Mouse (Mus musculus): Measurements from ENCODE around the gene Megf9. TPM values are rescaled to one million over a fixed set of nuclear protein-coding genes. Genes with fewer than 3 reads are reported as not detected.

Megf9 gene
- 11.9 and 12.9 TPM in 2 replicates for polyA plus RNA-seq (2015; fragmentation: Nextera tagmentation; extraction: Ambion mirVana)

GRCm38 (mm10) chr4:70534891-70535269, at the start of gene Megf9:
TSS of gene Megf9 (minus strand) at chr4:70534995.
- Histone ChIP-seq H3K4me2 (peak within 1 kb of the TSS; percentile 90), H3K9ac (peak within 1 kb of the TSS; percentile 98), H3K4me3 (peak within 1 kb of the TSS; percentile 94), H3K36me3 (no peaks in the 10 kb centered on the region), H3K4me1 (peaks cover 21% of the 10 kb centered on the region), H3K27ac (peak within 1 kb of the TSS; percentile 95), H3K27me3 (no peaks in the 10 kb centered on the region), H3K9me3 (no peaks in the 10 kb centered on the region)
- WGBS, result 0% methylated on average over 46 of the region's 46 CpGs
- peak; percentile 99 for ATAC-seq (ENCODE audit: insufficient number of reproducible peaks, low FRiP score, low TSS enrichment, low read depth)

DNA sequence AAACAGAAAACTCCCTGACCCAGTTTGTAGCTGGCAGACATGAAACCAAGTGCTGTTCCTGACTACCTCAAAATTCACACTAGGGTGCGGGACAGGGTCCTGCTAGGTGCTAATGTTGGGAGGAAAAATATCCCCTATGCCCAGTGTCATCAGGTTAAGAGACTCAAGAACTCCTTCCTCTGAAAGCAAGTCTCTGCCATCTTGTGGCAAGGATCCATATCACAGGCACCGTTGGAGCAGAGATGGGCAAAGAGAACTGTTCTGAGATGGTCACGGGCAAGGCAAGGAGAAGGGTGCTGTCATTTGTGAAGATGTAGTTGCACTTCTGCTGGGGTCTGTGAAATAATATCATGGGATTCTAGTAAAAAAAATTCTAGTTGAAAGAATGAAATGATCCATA, 44.9 kb upstream of the Megf9 start:
- no peaks in the 10 kb centered on the region for H3K4me1 ChIP-seq
- no peaks in the 10 kb centered on the region for H3K36me3 ChIP-seq
- H3K9me3 ChIP-seq, result no peaks in the 10 kb centered on the region
- ATAC-seq (ENCODE audit: insufficient number of reproducible peaks, low FRiP score, low TSS enrichment, low read depth), result no peak
- no peak overlapping the region for H3K4me3 ChIP-seq
- H3K9ac ChIP-seq, result no peak overlapping the region
- H3K4me2 ChIP-seq, result no peak overlapping the region
- H3K27me3 ChIP-seq, result no peaks in the 10 kb centered on the region
- no peak overlapping the region for H3K27ac ChIP-seq
- 39% methylated on average over 3 of the region's 3 CpGs for WGBS

DNA sequence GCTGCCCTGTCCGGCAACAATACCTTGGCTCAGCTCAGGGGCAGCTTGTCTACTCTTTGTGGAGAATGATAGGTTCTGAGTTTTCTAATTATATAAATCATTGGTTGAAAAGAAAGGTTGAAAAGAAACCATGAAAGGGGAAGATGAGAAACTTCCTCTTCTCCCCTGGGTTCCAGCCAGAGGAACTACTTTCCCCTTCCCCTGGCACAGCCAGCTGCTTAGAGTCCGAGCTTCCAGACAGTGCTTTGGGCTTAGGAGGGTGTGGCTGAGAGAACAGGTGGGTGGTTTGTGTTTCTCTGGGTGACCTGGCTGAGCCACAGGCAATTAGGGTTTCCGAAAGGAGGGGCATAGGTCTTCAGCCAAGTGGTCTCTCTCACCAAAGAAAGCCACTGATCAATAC, 43.5 kb upstream of the Megf9 start:
- no peak overlapping the region for H3K4me2 ChIP-seq
- H3K27me3 ChIP-seq, result no peaks in the 10 kb centered on the region
- ATAC-seq (ENCODE audit: insufficient number of reproducible peaks, low FRiP score, low TSS enrichment, low read depth), result no peak
- no peaks in the 10 kb centered on the region for H3K9me3 ChIP-seq
- H3K4me3 ChIP-seq, result no peak overlapping the region
- WGBS, result 64% methylated on average over 3 of the region's 3 CpGs
- no peak overlapping the region for H3K27ac ChIP-seq
- H3K9ac ChIP-seq, result no peak overlapping the region
- no peaks in the 10 kb centered on the region for H3K36me3 ChIP-seq
- no peaks in the 10 kb centered on the region for H3K4me1 ChIP-seq

GRCm38 (mm10) chr4:70576096-70576495, 41.3 kb upstream of the Megf9 start:
- ATAC-seq (ENCODE audit: insufficient number of reproducible peaks, low FRiP score, low TSS enrichment, low read depth), result no peak
- Histone ChIP-seq H3K9me3 (no peaks in the 10 kb centered on the region), H3K36me3 (no peaks in the 10 kb centered on the region), H3K27ac (no peak overlapping the region), H3K4me1 (no peaks in the 10 kb centered on the region), H3K27me3 (no peaks in the 10 kb centered on the region), H3K9ac (no peak overlapping the region), H3K4me2 (no peak overlapping the region), H3K4me3 (no peak overlapping the region)

GRCm38 (mm10) chr4:70573926-70574325, 39.1 kb upstream of the Megf9 start:
- no peak for ATAC-seq (ENCODE audit: insufficient number of reproducible peaks, low FRiP score, low TSS enrichment, low read depth)
- no peaks in the 10 kb centered on the region for H3K36me3 ChIP-seq
- no peaks in the 10 kb centered on the region for H3K4me1 ChIP-seq
- 83% methylated on average over 2 of the region's 2 CpGs for WGBS
- H3K9me3 ChIP-seq, result no peaks in the 10 kb centered on the region
- H3K4me2 ChIP-seq, result no peak overlapping the region
- H3K27ac ChIP-seq, result no peak overlapping the region
- no peaks in the 10 kb centered on the region for H3K27me3 ChIP-seq
- no peak overlapping the region for H3K9ac ChIP-seq
- H3K4me3 ChIP-seq, result no peak overlapping the region

DNA sequence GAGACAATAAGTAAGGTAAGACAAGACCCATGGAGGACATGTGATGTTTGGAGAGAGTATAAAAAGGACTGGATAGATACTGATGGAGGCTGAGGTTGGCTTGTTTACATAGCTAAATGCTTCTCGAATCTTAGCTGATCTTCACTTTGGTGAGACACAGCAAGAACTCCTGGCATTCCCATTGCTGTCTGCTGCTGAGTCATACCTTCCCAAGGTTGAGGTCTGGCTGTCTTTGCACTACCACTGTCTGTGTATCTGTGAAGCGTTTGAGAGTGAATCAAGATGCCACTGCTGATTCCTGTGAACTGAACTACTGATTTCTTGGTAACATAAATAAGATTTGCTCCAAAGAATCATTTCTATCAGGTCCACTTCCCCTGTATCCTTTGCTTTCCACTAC, 19.1 kb upstream of the Megf9 start:
- ATAC-seq (ENCODE audit: insufficient number of reproducible peaks, low FRiP score, low TSS enrichment, low read depth), result no peak
- Histone ChIP-seq H3K4me1 (no peaks in the 10 kb centered on the region), H3K9me3 (no peaks in the 10 kb centered on the region), H3K36me3 (no peaks in the 10 kb centered on the region), H3K9ac (no peak overlapping the region), H3K27ac (no peak overlapping the region), H3K27me3 (no peaks in the 10 kb centered on the region), H3K4me3 (no peak overlapping the region), H3K4me2 (no peak overlapping the region)
- WGBS, result 76% methylated on average over 2 of the region's 2 CpGs

GRCm38 (mm10) chr4:70553230-70553797, 18.5 kb upstream of the Megf9 start:
- H3K9me3 ChIP-seq, result no peaks in the 10 kb centered on the region
- no peak overlapping the region for H3K4me3 ChIP-seq
- WGBS, result 67% methylated on average over 5 of the region's 5 CpGs
- H3K9ac ChIP-seq, result no peak overlapping the region
- no peak for ATAC-seq (ENCODE audit: insufficient number of reproducible peaks, low FRiP score, low TSS enrichment, low read depth)
- no peaks in the 10 kb centered on the region for H3K4me1 ChIP-seq
- no peaks in the 10 kb centered on the region for H3K27me3 ChIP-seq
- no peaks in the 10 kb centered on the region for H3K36me3 ChIP-seq
- H3K4me2 ChIP-seq, result no peak overlapping the region
- H3K27ac ChIP-seq, result no peak overlapping the region

DNA sequence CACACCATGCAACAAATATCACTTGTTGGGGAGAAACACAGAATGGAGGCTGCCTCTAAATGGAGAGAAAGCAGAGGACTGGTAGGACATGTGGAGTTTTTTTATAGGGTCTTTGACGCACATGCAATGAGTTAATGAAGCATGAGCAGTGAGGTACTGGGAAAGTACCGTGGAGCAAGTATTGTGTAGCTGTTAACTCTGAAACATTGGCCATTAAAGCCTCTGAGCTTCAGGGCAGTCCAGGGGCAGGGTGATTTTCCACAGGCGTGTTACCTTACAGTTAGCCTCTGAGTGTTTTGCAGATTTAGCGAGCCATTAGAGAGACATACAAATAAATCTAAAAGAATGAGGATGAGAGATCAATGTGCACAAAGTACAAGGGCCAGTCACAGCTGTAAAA, 17.3 kb upstream of the Megf9 start:
- no peaks in the 10 kb centered on the region for H3K36me3 ChIP-seq
- no peaks in the 10 kb centered on the region for H3K4me1 ChIP-seq
- no peaks in the 10 kb centered on the region for H3K27me3 ChIP-seq
- H3K4me3 ChIP-seq, result no peak overlapping the region
- no peak overlapping the region for H3K27ac ChIP-seq
- no peaks in the 10 kb centered on the region for H3K9me3 ChIP-seq
- ATAC-seq (ENCODE audit: insufficient number of reproducible peaks, low FRiP score, low TSS enrichment, low read depth), result no peak
- H3K9ac ChIP-seq, result no peak overlapping the region
- H3K4me2 ChIP-seq, result no peak overlapping the region
- 46% methylated on average over 4 of the region's 4 CpGs for WGBS

DNA sequence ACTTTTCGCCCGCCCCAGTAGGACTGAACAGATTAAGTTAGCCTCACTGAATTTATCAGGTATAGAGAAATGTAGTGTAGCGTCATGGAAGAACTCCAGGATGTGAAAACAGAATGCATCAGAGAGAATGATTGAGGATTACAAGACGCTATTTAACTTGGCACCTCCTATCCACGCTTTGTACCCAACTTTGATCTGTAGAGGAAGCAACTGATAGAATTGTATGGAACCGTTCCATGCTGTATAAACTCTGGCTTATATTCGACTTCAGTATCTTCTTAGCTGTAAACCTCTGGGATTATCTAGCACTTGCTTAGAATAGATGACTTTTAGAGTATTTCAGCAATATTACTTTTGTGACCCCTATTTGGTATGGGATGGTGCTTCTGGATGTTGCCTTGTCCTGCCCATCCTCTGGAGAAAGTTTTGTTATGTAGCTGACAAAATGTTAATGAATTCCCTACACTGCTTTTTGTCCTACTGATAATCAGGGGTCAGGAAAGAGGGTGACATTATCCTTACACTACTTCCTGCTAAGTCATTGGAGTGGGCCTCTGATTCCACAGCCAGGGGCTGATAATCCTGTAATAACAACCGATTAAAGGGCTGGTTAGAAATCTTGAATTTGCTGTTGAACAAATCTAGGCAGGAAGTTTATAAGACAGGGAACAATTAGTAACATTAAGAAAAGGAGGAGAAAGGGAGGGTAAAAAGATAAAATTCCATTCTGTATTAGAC, 12.8 kb upstream of the Megf9 start:
- no peak overlapping the region for H3K27ac ChIP-seq
- ATAC-seq (ENCODE audit: insufficient number of reproducible peaks, low FRiP score, low TSS enrichment, low read depth), result no peak
- H3K36me3 ChIP-seq, result no peaks in the 10 kb centered on the region
- no peak overlapping the region for H3K4me3 ChIP-seq
- 0 out of 2 replicates have a peak, but pooled peaks cover 4% of the 10 kb centered on the region for H3K4me1 ChIP-seq
- WGBS, result 88% methylated on average over 8 of the region's 8 CpGs
- H3K9ac ChIP-seq, result no peak overlapping the region
- H3K27me3 ChIP-seq, result no peaks in the 10 kb centered on the region
- no peak overlapping the region for H3K4me2 ChIP-seq
- H3K9me3 ChIP-seq, result no peaks in the 10 kb centered on the region

- Histone ChIP-seq H3K9me3 (no peaks in the 10 kb centered on the region), H3K36me3 (no peaks in the 10 kb centered on the region), H3K4me1 (0 out of 2 replicates have a peak, but pooled peaks cover 4% of the 10 kb centered on the region), H3K27me3 (no peaks in the 10 kb centered on the region), H3K9ac (no peak overlapping the region), H3K4me2 (no peak overlapping the region), H3K4me3 (no peak overlapping the region), H3K27ac (no peak overlapping the region)
- no peak for ATAC-seq (ENCODE audit: insufficient number of reproducible peaks, low FRiP score, low TSS enrichment, low read depth)
- WGBS, result 30% methylated on average over 2 of the region's 2 CpGs
These were observed 11.2 kb upstream of the Megf9 start for GRCm38 (mm10) chr4:70545869-70546542.

DNA sequence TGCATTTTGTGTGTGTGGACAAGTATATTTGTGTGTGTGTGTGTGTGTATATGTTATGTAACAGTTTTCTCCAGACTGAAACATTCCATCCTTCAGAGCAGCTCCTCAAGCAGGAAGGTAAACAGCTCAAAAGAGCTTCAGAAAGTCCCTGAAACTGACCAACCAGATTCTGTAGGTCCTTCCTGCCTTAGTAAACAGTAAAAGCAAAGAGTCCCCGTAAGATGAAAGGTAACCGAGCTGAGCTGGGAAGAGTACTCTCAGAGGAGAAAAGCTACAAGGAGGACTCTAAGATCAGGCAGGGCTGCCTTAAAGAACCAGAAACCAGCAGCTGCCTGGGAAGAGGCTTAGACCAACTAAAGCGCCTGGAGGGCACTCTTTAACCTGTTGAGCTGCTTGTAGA, 9.6 kb upstream of the Megf9 start:
- no peak overlapping the region for H3K9ac ChIP-seq
- 0 out of 2 replicates have a peak, but pooled peaks cover 4% of the 10 kb centered on the region for H3K4me1 ChIP-seq
- no peaks in the 10 kb centered on the region for H3K9me3 ChIP-seq
- H3K27me3 ChIP-seq, result no peaks in the 10 kb centered on the region
- H3K36me3 ChIP-seq, result no peaks in the 10 kb centered on the region
- WGBS, result 43% methylated on average over 3 of the region's 3 CpGs
- H3K4me2 ChIP-seq, result no peak overlapping the region
- ATAC-seq (ENCODE audit: insufficient number of reproducible peaks, low FRiP score, low TSS enrichment, low read depth), result no peak
- no peak overlapping the region for H3K4me3 ChIP-seq
- no peak overlapping the region for H3K27ac ChIP-seq

DNA sequence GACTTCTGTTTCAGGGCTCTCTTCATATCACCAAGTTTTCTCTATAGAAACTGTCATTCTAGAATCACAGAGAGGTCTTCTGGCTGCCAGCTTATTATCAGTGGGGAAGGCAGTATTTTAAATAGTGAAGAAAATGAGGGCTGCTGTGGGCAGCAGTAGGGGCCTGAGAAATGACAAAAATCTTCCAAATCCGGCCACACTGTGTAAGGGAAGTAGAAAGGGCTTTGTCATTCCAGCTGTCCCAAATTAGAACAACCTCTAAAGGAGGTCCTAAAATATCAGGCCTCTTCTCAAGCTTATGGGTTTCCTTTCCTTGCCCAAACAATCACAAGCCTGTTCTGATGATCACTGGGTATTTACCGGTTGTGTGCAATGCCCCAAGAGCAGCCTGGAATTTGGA, 7.6 kb upstream of the Megf9 start:
- peak overlapping the region; percentile 38; the same call in 1 of the 2 replicates for H3K27ac ChIP-seq
- no peak overlapping the region for H3K9ac ChIP-seq
- no peaks in the 10 kb centered on the region for H3K36me3 ChIP-seq
- H3K4me3 ChIP-seq, result no peak overlapping the region
- no peaks in the 10 kb centered on the region for H3K27me3 ChIP-seq
- 0 out of 2 replicates have a peak, but pooled peaks cover 4% of the 10 kb centered on the region for H3K4me1 ChIP-seq
- no peaks in the 10 kb centered on the region for H3K9me3 ChIP-seq
- H3K4me2 ChIP-seq, result no peak overlapping the region
- 38% methylated on average over 2 of the region's 2 CpGs for WGBS
- ATAC-seq (ENCODE audit: insufficient number of reproducible peaks, low FRiP score, low TSS enrichment, low read depth), result no peak
